Mouse (Mus musculus) bone marrow macrophage, adult 2 months (primary cell): ENCODE measurements around the gene Mprip. TPM values are rescaled to one million over a fixed set of nuclear protein-coding genes. Genes with fewer than 3 reads are reported as not detected.

Source experiments
- H3K27ac ChIP-seq: 2 replicates; pipeline ENCODE4 v1.5.1; 2012; ENCODE audit warnings: low read depth, low read length; ENCODE audit not compliant: insufficient read depth
- H3K4me1 ChIP-seq: 2 replicates; pipeline ENCODE4 v1.6.1; 2012; ENCODE audit warnings: low read length; ENCODE audit not compliant: control insufficient read depth, insufficient read depth
- H3K4me3 ChIP-seq: 2 replicates; pipeline ENCODE4 v1.5.1; 2012; ENCODE audit warnings: mild to moderate bottlenecking, low read length, moderate library complexity; ENCODE audit not compliant: insufficient read depth
- CTCF ChIP-seq: IDR thresholded peaks from 2 replicates; pipeline ENCODE4 v1.5.1; 2012; ENCODE audit warnings: low read depth, mild to moderate bottlenecking, low read length, moderate library complexity
- POLR2A ChIP-seq: IDR thresholded peaks from 2 replicates; pipeline ENCODE4 v1.6.1; 2012; ENCODE audit warnings: mild to moderate bottlenecking, low read depth, low read length, borderline replicate concordance
- polyA plus RNA-seq: library from polyadenylated mRNA; stranded (reverse); fragments of >200 nt; gene quantifications from 2 replicates; pipeline ENCODE4 v1.2.4, GENCODE M21; 2012; ENCODE audit not compliant: missing spikeins, insufficient read depth, insufficient read length

The Mprip gene
- polyA plus RNA-seq, 1 experiment, result 55.9 TPM

DNA sequence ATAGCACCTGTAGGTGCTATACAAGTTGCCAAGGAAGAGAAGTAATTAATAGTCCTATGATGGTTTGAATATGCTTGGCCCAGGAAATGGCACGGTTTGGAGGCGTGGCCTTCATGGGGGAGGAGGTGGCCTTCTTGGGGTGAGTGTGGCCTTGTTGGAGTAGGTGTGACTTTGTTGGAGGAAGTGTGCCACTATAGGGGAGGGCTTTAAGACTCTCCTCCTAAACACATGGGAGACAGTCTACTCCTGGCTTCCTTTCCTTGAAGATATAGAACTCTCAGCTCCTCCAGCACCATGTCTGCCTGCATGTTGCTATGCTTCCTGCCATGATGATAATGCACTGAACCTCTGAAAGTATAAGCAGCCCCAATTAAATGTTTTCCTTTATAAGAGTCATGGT is 8.1 kb upstream of the Mprip start:
- peaks cover 25% of the 10 kb centered on the region for H3K4me1 ChIP-seq
- no peak overlapping the region for H3K4me3 ChIP-seq
- H3K27ac ChIP-seq, result no peak overlapping the region
- TF ChIP-seq POLR2A, result no peak
- no peak for TF ChIP-seq CTCF

DNA sequence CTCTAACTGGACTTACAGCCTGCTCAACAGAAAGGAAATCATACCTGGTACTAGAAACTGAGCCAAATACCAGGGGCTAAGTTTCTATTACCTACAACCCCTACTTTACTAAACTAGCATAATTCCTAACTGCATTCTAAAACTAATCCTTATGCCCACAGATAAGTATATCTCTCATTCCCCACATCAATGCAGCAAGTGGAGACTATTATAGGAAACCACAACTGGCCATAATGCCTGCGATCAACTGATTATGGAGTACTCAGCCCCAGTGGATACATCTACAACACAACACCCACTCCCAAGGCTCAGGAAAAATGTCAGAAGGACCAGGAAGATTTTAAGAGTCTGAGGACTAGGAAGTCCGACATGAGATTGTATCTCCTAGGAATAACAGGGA is 7.6 kb upstream of the Mprip start:
- no peak for TF ChIP-seq CTCF
- TF ChIP-seq POLR2A, result no peak
- Histone ChIP-seq H3K27ac (no peak overlapping the region), H3K4me1 (peaks cover 28% of the 10 kb centered on the region)

DNA sequence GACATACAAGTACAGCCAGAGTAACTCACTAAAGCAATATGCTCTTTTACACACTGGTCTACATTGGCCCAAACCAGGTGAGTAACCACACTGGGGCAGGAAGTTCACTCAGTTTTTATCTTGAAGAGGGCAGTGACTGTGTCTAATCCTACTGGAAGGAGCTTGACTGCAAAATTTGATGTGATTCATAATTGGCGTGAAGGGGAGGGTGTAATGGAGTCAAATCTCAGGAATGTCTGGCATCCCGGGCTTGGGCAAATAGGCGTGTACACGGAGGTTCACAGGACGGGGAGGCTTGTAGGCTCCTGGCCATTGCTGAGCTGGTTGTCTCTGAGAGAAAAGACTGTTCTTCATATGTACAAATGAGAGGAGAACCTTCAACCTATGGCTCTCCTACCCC is 5.8 kb upstream of the Mprip start:
- no peak overlapping the region for H3K27ac ChIP-seq
- no peak overlapping the region for H3K4me3 ChIP-seq
- TF ChIP-seq CTCF (no peak), POLR2A (no peak)

More for the DNA sequence above, 7.6 kb upstream of the Mprip start:
- no peak overlapping the region for H3K4me3 ChIP-seq

DNA sequence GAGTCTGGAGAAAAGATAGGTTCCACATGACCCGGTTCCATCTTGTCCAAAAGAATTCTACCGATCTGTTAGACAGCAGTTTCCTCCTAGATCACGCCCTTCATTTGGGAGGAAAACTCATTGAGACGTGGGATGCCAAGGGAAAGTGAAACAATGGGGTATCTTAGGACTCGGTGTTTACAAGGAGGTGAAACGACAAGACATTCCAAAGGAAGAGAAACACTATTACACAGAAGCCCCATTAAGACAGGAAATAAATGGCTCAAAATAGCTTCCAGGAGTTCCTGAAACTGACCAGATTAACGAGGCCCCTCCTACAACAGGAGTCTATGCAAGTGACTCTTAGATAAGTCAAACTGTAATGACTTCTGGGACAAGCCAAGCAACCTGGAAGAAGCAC is 5.1 kb upstream of the Mprip start:
- H3K4me3 ChIP-seq, result no peak overlapping the region
- peaks cover 39% of the 10 kb centered on the region for H3K4me1 ChIP-seq
- no peak for TF ChIP-seq POLR2A
- TF ChIP-seq CTCF, result no peak
- H3K27ac ChIP-seq, result peak overlapping the region; percentile 10

More for the DNA sequence above, 5.8 kb upstream of the Mprip start:
- peaks cover 39% of the 10 kb centered on the region for H3K4me1 ChIP-seq

DNA sequence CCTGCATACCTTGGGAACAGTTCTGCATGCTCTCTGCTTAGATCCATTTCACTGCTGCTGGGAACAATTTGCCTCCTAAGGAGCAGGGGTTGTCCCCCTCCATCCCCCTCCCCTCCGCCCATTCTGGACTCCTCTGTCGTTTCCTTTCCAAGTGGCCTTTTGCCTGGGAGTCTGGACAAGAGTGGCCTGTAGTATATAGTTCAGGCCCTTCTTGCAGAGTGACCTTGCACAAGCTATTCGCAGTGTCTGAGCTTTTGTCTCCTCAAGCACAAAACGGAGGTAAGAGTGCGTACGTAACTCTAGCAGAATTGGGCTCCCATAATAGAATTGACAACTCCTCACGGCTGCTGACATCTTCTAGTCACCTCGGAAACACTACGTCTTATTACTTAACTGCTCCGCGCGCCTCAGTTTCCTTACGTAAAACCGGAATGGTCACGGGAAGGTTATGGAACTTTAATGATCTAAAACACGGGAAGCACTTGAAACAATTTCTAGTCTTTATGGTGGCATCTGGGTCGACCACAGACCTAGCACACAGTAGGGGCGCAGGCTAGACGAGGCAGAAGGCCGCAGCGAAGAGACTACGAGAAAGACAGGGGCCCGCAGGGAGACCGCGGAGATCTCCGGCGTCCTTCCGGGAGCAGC is 620 bp downstream of the Mprip start:
- Histone ChIP-seq H3K4me1 (peaks cover 43% of the 10 kb centered on the region), H3K27ac (no peak overlapping the region), H3K4me3 (peak overlapping the region; percentile 85)
- TF ChIP-seq POLR2A (0 out of 2 replicates have a peak, but pooled peaks have one; percentile 29), CTCF (no peak)

DNA sequence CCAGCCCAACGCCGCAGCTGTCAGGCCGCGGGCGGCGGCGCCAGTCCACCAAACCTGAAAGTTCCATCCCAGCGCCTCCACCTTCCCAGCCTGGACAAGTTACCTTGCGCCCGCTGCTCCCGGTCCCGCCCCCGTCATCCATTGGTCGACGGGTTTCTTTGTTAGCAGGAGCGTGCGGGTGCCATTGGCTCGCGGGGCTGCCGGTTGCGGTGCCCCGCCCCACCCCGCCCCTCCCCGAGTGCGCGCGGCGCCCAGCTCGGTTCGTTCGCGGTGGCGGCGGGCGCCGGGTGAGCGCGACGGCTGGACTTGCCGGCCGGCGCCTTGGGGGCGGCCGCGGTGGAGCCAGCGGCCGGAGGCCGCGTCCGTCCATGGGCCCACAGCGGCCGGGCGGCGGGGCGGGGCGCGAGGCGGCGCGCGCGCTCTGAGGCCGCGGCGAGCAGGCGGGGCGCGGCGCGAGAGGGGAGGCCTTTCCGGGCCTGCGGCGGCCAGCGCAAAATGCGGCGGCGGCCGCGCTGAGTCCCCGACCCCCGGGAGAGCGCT is 1.2 kb downstream of the Mprip start:
- TF ChIP-seq CTCF (no peak), POLR2A (no peak)
- Histone ChIP-seq H3K27ac (no peak overlapping the region), H3K4me3 (peak overlapping the region; percentile 85), H3K4me1 (peaks cover 41% of the 10 kb centered on the region)

DNA sequence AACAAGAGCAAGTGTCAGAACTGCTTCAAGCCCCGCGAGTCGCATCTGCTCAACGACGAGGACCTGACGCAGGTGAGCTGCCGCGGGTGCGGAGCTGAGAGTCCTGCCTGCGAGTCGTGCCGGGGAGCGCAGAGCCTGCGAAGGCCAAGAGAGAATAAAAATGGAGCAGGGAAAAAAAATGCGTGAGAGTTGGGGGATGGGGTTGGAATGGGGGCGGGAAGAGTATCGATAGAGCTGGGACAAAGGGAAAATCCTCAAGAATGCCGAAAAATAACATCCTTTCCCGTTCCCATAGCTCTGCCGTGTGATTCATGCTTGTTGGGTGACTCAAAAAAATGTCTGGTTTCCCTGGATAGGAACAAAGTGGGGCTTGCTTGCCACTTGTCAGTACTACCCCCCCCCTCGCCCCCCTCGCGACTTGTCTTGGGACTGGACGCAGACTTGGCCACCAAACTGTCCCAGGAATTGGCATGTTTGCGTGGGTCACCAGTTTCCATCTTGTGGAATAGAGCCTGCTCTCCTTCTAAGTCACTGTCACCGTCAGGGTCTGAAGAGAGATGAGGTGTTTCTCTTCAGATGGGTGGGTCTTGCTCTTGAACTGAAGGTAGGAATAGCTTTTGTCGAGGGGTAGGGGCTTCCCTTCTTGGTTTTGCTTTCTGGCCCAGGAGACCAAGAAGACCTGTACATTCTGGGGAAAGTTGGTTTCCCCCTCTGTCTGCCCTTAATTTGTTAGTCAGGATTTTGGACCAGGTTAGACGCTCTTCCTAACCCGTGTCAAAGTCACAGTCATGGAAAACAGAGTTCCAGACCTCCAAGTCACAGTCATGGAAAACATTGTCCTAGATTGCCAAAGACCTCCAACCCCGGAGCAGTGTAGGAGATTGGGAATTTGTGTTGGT is 2.0 kb downstream of the Mprip start:
- Histone ChIP-seq H3K4me3 (peak overlapping the region; percentile 85), H3K4me1 (peaks cover 35% of the 10 kb centered on the region), H3K27ac (no peak overlapping the region)
- no peak for TF ChIP-seq POLR2A
- TF ChIP-seq CTCF, result no peak

DNA sequence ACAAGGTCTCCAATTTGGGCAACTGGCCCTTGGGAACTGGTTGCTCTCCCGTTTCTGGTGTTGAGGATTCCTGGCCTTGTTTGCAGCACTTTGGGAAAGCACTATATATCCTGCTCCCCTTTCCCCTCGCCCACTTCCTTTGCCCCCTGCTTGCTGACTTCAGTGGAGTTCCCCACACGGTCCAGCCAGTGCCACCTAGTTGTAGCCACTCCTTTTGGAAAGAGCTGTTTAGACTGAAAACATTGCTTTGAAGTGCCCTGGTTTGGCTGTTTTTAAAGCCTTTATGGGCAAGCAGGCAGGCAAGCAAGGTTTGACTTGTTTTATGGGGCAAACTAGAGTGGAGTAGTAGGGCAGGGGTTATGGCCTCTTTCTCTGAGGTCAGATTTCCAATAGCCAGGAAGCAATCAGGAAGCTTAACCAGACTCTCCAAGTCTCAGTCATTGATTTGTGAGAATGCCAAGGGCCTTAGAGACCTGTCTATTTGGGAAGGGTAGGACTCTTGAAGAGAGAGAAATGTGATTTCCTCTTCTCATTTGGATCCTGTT is 2.7 kb downstream of the Mprip start:
- Histone ChIP-seq H3K27ac (no peak overlapping the region), H3K4me3 (peak overlapping the region; percentile 85), H3K4me1 (peaks cover 32% of the 10 kb centered on the region)
- TF ChIP-seq POLR2A (no peak), CTCF (no peak)

DNA sequence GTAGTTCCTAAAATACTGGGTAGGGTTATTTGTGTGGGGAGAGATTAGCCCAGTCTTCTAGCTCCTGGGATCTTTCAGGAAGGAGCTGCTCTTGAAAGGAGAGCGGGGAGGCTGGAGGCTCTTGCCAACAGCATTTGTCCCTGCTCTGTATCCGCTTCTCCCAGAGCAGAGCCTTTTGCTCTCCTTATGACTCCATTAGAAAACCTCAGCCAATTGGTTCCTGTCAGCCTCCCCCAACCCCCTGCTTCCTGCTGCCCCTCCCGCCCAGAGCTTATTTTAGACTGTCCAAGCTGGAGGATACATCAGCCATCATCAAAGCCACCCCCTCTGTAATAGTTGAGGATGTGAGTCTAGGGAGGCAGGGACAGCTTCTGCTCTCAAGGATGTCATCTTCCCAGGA is 3.7 kb downstream of the Mprip start:
- H3K4me3 ChIP-seq, result no peak overlapping the region
- peak overlapping the region; percentile 28; the same call in 1 of the 2 replicates for H3K27ac ChIP-seq

More for the DNA sequence above, 3.7 kb downstream of the Mprip start:
- TF ChIP-seq CTCF, result no peak
- TF ChIP-seq POLR2A, result no peak
- peaks cover 24% of the 10 kb centered on the region for H3K4me1 ChIP-seq
